Mouse (Mus musculus): ENCODE measurements around the gene Cubn. TPM values are rescaled to one million over a fixed set of nuclear protein-coding genes. Genes with fewer than 3 reads are reported as not detected.

Gene Cubn
- polyA plus RNA-seq, 1 experiment, result not detected

GRCm38 (mm10) chr2:13458088-13458487 lies 33.5 kb downstream of the Cubn start:
- no peak for TF ChIP-seq TAL1 (IDR thresholded peaks at IDR 0.05; ENCODE audit: low read length)
- TF ChIP-seq GATA1 (IDR thresholded peaks at IDR 0.05; ENCODE audit: low read length), result no peak
- Histone ChIP-seq H3K4me3 (replicated peaks) (no peak overlapping the region), H3K9me3 (ENCODE audit: control insufficient read depth, low read length) (no peaks in the 10 kb centered on the region), H3K4me1 (ENCODE audit: control insufficient read depth) (no peaks in the 10 kb centered on the region), H3K36me3 (ENCODE audit: control insufficient read depth) (no peaks in the 10 kb centered on the region), H3K27me3 (ENCODE audit: control insufficient read depth) (no peaks in the 10 kb centered on the region)

- Histone ChIP-seq H3K4me1 (ENCODE audit: control insufficient read depth) (no peaks in the 10 kb centered on the region), H3K36me3 (ENCODE audit: control insufficient read depth) (no peaks in the 10 kb centered on the region), H3K27me3 (ENCODE audit: control insufficient read depth) (no peaks in the 10 kb centered on the region), H3K9me3 (ENCODE audit: control insufficient read depth, low read length) (no peaks in the 10 kb centered on the region), H3K4me3 (replicated peaks) (no peak overlapping the region)
- no peak for TF ChIP-seq GATA1 (IDR thresholded peaks at IDR 0.05; ENCODE audit: low read length)
- no peak for TF ChIP-seq TAL1 (IDR thresholded peaks at IDR 0.05; ENCODE audit: low read length)
These were observed 34.8 kb downstream of the Cubn start for GRCm38 (mm10) chr2:13456821-13457220.

GRCm38 (mm10) chr2:13451495-13452491 lies 39.8 kb downstream of the Cubn start:
- H3K27me3 ChIP-seq (ENCODE audit: control insufficient read depth), result no peaks in the 10 kb centered on the region
- H3K4me1 ChIP-seq (ENCODE audit: control insufficient read depth), result no peaks in the 10 kb centered on the region
- TF ChIP-seq GATA1 (IDR thresholded peaks at IDR 0.05; ENCODE audit: low read length) (no peak), TAL1 (IDR thresholded peaks at IDR 0.05; ENCODE audit: low read length) (no peak)
- H3K36me3 ChIP-seq (ENCODE audit: control insufficient read depth), result no peaks in the 10 kb centered on the region
- no peaks in the 10 kb centered on the region for H3K9me3 ChIP-seq (ENCODE audit: control insufficient read depth, low read length)
- H3K4me3 ChIP-seq (replicated peaks), result no peak overlapping the region

GRCm38 (mm10) chr2:13450895-13451294 lies 40.7 kb downstream of the Cubn start:
- TF ChIP-seq GATA1 (IDR thresholded peaks at IDR 0.05; ENCODE audit: low read length), result no peak
- no peak for TF ChIP-seq TAL1 (IDR thresholded peaks at IDR 0.05; ENCODE audit: low read length)

GRCm38 (mm10) chr2:13450470-13450869 lies 41.1 kb downstream of the Cubn start:
- Histone ChIP-seq H3K36me3 (ENCODE audit: control insufficient read depth) (no peaks in the 10 kb centered on the region), H3K27me3 (ENCODE audit: control insufficient read depth) (no peaks in the 10 kb centered on the region), H3K4me1 (ENCODE audit: control insufficient read depth) (no peaks in the 10 kb centered on the region), H3K9me3 (ENCODE audit: control insufficient read depth, low read length) (no peaks in the 10 kb centered on the region), H3K4me3 (replicated peaks) (no peak overlapping the region)
- TF ChIP-seq GATA1 (IDR thresholded peaks at IDR 0.05; ENCODE audit: low read length), result no peak
- no peak for TF ChIP-seq TAL1 (IDR thresholded peaks at IDR 0.05; ENCODE audit: low read length)

More at GRCm38 (mm10) chr2:13450895-13451294, 40.7 kb downstream of the Cubn start:
- H3K4me3 ChIP-seq (replicated peaks), result no peak overlapping the region
- H3K9me3 ChIP-seq (ENCODE audit: control insufficient read depth, low read length), result no peaks in the 10 kb centered on the region
- no peaks in the 10 kb centered on the region for H3K4me1 ChIP-seq (ENCODE audit: control insufficient read depth)
- no peaks in the 10 kb centered on the region for H3K36me3 ChIP-seq (ENCODE audit: control insufficient read depth)
- no peaks in the 10 kb centered on the region for H3K27me3 ChIP-seq (ENCODE audit: control insufficient read depth)

GRCm38 (mm10) chr2:13445156-13445555 lies 46.5 kb downstream of the Cubn start:
- H3K4me3 ChIP-seq (replicated peaks), result no peak overlapping the region
- no peaks in the 10 kb centered on the region for H3K27me3 ChIP-seq (ENCODE audit: control insufficient read depth)
- H3K4me1 ChIP-seq (ENCODE audit: control insufficient read depth), result no peaks in the 10 kb centered on the region
- H3K9me3 ChIP-seq (ENCODE audit: control insufficient read depth, low read length), result no peaks in the 10 kb centered on the region
- TF ChIP-seq TAL1 (IDR thresholded peaks at IDR 0.05; ENCODE audit: low read length) (no peak), GATA1 (IDR thresholded peaks at IDR 0.05; ENCODE audit: low read length) (no peak)
- H3K36me3 ChIP-seq (ENCODE audit: control insufficient read depth), result no peaks in the 10 kb centered on the region

GRCm38 (mm10) chr2:13438983-13439382 lies 52.6 kb downstream of the Cubn start:
- no peaks in the 10 kb centered on the region for H3K9me3 ChIP-seq (ENCODE audit: control insufficient read depth, low read length)
- no peaks in the 10 kb centered on the region for H3K27me3 ChIP-seq (ENCODE audit: control insufficient read depth)
- no peak overlapping the region for H3K4me3 ChIP-seq (replicated peaks)
- H3K4me1 ChIP-seq (ENCODE audit: control insufficient read depth), result no peaks in the 10 kb centered on the region
- TF ChIP-seq TAL1 (IDR thresholded peaks at IDR 0.05; ENCODE audit: low read length), result no peak
- TF ChIP-seq GATA1 (IDR thresholded peaks at IDR 0.05; ENCODE audit: low read length), result no peak
- H3K36me3 ChIP-seq (ENCODE audit: control insufficient read depth), result no peaks in the 10 kb centered on the region

- no peaks in the 10 kb centered on the region for H3K36me3 ChIP-seq (ENCODE audit: control insufficient read depth)
- H3K9me3 ChIP-seq (ENCODE audit: control insufficient read depth, low read length), result no peaks in the 10 kb centered on the region
- H3K27me3 ChIP-seq (ENCODE audit: control insufficient read depth), result no peaks in the 10 kb centered on the region
- H3K4me3 ChIP-seq (replicated peaks), result no peak overlapping the region
- TF ChIP-seq GATA1 (IDR thresholded peaks at IDR 0.05; ENCODE audit: low read length), result no peak
- TF ChIP-seq TAL1 (IDR thresholded peaks at IDR 0.05; ENCODE audit: low read length), result no peak
- H3K4me1 ChIP-seq (ENCODE audit: control insufficient read depth), result no peaks in the 10 kb centered on the region
These were observed 53.3 kb downstream of the Cubn start for GRCm38 (mm10) chr2:13438275-13438845.

GRCm38 (mm10) chr2:13432002-13432401 lies 59.6 kb downstream of the Cubn start:
- TF ChIP-seq GATA1 (IDR thresholded peaks at IDR 0.05; ENCODE audit: low read length), result no peak
- TF ChIP-seq TAL1 (IDR thresholded peaks at IDR 0.05; ENCODE audit: low read length), result no peak
- Histone ChIP-seq H3K4me3 (replicated peaks) (no peak overlapping the region), H3K9me3 (ENCODE audit: control insufficient read depth, low read length) (no peaks in the 10 kb centered on the region), H3K36me3 (ENCODE audit: control insufficient read depth) (no peaks in the 10 kb centered on the region), H3K4me1 (ENCODE audit: control insufficient read depth) (no peaks in the 10 kb centered on the region), H3K27me3 (ENCODE audit: control insufficient read depth) (no peaks in the 10 kb centered on the region)
